Mouse (Mus musculus) kidney, adult 2 months (tissue): ENCODE results near the gene Unc45a.

Experiments used
- CTCF ChIP-seq: fragments of 200-500 bp; conservative IDR thresholded peaks from 2 replicates; pipeline ENCODE4 v1.5.1; 2011; ENCODE audit warnings: low read depth, mild to moderate bottlenecking, control low read depth, low read length, moderate library complexity, mixed read lengths; ENCODE audit not compliant: insufficient read depth, insufficient read length
- POLR2A ChIP-seq: fragments of 200-500 bp; IDR thresholded peaks from one replicate; pipeline ENCODE4 v1.6.1; 2011; ENCODE audit warnings: low read depth, low read length, control low read depth

GRCm38 (mm10) chr7:80315733-80316132 is 25.1 kb downstream of the Unc45a start:
- TF ChIP-seq CTCF: no peak
- no peak for TF ChIP-seq POLR2A
